Mouse (Mus musculus) layer of hippocampus, adult 9-11 months (tissue): ENCODE data around the gene Aftph.

ENCODE experiments used
- DNase-seq: peaks from one replicate; pipeline ENCODE4 v3.0.0; 2022

The Aftph gene

DNA sequence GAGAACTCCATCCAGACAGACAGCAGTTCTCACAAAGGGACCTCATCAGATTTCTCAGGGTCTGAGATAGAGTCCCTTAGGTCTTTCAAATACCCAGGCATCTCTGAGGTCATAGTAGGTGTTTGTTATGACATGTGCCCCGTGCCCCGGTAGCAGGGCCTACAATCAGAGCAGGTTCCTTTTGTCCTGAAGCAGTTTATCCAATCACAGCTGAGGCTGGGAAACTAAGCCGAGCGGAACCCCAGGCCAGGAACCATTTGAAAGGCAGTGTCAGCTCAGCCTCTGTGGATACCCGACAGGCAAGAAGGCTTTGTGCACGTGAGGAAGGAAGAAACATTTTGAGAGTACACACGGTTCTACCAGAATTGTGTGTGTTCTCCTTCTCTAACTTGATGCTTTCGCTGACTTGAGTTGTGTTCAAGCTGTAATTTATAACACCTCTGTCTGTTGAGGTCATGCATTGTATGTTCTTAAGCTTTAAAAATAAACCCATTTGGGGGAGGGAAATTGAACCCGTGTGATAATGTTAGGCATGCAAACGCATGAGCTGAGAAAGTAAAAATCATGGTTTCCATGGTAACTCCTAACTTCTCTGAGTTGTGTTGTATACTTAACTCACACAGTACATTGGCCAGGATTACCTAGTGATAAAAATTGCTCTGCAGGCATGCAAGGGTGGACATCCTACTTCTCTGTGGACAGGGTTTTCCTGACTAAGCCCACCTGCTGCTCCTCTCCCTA is 94.2 kb downstream of the Aftph start:
- DNase-seq, result no peak

DNA sequence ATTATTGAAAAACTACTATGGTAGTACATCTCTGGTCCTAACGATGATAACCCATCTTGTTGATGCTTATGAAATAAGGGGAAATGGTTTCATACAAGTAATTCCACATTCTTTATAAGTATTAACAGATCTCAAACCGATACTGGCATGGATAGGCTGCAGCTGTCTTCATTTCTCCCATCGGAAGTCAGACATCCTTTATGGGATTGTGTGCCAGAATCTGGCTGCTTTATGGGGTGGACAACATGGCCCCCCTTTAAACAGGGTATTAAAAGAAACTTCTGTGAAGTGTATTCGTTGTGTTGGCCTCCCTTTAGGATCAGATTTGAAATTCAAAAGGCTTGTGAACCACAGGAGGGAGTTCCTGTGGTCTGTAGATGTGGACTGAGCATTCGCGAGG is 95.2 kb downstream of the Aftph start:
- no peak for DNase-seq

DNA sequence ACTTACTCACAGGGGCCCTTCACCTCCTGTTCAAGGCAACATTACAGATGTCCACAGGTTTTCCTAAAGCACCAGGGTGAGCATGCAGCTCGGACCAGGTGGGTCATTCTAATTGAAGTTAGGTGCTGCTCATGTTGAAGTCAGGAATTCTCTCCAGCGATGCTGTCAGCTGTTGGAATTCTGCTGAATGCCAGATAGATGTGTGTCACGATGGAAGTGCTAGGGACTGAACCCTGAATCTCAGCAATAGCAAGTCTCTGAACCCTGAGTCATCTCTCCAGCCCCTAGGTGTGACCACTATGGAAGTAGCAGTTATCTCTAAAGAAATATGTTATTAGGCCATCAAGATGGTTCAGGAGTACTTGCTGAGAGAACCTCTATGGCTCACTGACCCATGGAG is 95.9 kb downstream of the Aftph start:
- no peak for DNase-seq

GRCm38 (mm10) chr11:20644872-20645271 is 96.5 kb downstream of the Aftph start:
- DNase-seq, result no peak

DNA sequence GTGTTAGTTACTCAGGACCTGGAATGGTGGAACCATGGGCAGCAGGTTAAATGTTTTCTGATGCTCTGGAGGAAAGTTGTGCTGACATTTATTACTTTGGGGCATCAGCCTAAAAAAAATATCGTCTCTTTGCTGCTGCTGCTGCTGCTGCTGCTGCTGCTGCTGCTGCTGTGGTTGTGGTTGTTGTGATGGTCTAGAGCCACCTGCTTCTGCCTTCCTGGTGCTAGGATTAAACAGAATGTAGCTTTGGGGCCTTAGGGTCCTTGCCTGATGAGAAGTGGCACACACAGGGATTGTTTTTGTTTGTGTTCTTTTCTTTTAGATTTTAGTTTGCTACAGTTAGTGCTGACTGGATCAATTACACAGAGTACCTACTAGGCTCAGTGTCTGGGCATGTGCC is 97.2 kb downstream of the Aftph start:
- no peak for DNase-seq

- no peak for DNase-seq
These were observed 98.2 kb downstream of the Aftph start for GRCm38 (mm10) chr11:20643161-20643560.

DNA sequence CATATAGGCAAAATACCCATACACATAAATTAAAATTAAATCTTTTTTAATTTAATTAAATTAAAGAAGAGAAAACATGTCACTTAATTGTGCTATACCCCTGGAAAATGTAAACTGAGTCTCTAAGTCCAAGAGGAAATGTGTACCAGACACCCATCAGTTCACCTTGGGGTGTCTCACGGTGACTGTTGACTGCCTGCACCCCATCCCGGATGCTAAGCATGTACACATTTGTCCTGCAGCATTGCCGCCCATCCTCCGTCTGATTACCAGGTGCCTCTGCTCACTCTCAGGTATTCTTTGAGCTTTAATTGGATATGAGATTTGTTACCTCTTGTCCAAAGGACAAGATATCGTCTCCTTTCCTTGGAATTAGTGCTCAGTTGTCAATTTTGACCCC is 99.1 kb downstream of the Aftph start:
- no peak for DNase-seq

GRCm38 (mm10) chr11:20639918-20640447 is 101.4 kb downstream of the Aftph start:
- DNase-seq, result no peak

- no peak for DNase-seq
These were observed 102.5 kb downstream of the Aftph start for GRCm38 (mm10) chr11:20638841-20639240.

DNA sequence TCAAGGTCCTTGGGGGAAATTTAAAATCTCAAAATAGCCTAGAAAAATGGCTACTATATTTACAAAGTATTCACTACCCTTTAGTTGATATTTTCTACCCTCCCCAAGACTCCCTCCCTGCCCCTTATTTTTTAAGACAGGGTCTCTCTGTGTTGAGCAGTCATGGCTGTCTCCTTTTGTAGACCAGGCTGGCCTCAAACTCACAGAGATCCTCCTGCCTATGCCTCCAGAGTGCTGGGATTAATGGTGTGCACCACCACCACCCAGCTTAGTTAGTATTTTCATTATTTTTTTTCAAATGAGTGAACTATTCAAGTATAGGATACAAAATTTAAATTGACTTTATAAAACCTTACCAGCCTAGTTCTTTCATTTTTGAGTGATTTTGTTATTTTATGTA is 104.3 kb downstream of the Aftph start:
- no peak for DNase-seq

GRCm38 (mm10) chr11:20636114-20636513 is 105.3 kb downstream of the Aftph start:
- no peak for DNase-seq

DNA sequence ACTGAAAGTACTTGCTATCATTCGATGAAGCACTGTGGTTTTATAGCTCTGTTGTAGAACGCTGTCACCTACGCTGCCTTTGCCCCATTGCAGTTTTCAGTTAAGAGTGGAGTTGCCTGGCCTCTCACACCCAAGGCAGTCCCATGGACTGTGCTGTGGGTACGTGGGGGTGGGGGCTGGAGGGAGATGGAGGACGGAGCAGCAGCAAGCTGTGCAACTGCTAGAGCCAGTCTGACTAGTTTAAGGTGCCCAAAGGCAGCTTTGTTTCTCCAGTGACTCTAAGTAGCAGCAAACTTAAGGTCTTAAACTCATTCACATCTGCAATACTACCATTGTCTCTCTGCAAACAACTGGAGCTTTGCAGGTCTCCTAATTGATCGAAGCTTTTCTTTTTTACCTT is 105.7 kb downstream of the Aftph start:
- DNase-seq, result no peak
